Mouse (Mus musculus) ES-Bruce4 (cell line): ENCODE results near the gene Slc9a9.

Experiments
- CTCF ChIP-seq: IDR thresholded peaks from one replicate; pipeline ENCODE4 v1.8.1; 2011; ENCODE audit warnings: low read depth, low read length
- EP300 ChIP-seq: IDR thresholded peaks from 2 replicates; pipeline ENCODE4 v1.6.1; 2011; ENCODE audit warnings: low read depth, low read length; ENCODE audit not compliant: insufficient read depth
- POLR2A ChIP-seq: IDR thresholded peaks from one replicate; pipeline ENCODE4 v1.8.1; 2011; ENCODE audit warnings: low read length; ENCODE audit not compliant: insufficient read depth

DNA sequence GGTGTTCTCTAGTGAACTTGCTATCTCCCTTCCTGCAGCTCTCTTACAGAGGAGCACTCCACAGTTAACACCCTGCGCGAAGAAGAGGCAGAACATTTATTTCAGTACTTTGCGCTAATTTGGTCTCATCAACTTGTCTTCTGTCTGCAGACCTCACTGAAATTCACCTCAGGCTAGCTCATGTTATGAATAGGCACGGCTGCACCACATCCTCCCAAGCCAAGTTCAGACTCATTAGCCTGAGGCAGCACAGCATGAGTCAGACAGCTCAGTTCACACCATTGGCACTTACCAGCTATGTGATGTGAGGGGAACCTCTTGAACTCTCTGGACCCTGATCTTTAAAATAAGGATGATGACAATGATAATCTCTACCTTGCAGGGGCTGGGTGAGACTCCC, 482.0 kb downstream of the Slc9a9 start:
- TF ChIP-seq CTCF (no peak), POLR2A (no peak), EP300 (no peak)
